Mouse (Mus musculus) heart, embryonic 14.5 days (tissue): Measurements from ENCODE around the gene Tbx21. TPM values are rescaled to one million over a fixed set of nuclear protein-coding genes. Genes with fewer than 3 reads are reported as not detected.

ENCODE experiments used
- ATAC-seq: fragments of 200-750 bp; cut with Nextera tagmentation; 2 replicates; pipeline ENCODE4 v1.8.0; 2017; ENCODE audit warnings: low read depth, moderate TSS enrichment; ENCODE audit not compliant: insufficient number of reproducible peaks, insufficient read depth, low FRiP score
- H3K27ac ChIP-seq, 2 experiments: fragments of 200-500 bp in 1 of 2; fragments of 300-500 bp in 1 of 2; sonication (generic) in 1 of 2; replicated peaks in 1 of 2; 2 replicates each; pipeline ENCODE4 v1.5.1; 2012 to 2014; ENCODE audit warnings: low read depth in 2 of 2, low read length in 2 of 2, control low read depth in 1 of 2, mild to moderate bottlenecking in 1 of 2, mixed read lengths in 1 of 2; ENCODE audit not compliant: control insufficient read depth in 1 of 2, insufficient read depth in 1 of 2
- H3K27me3 ChIP-seq: fragments of 300-500 bp; sonication (generic); 2 replicates; pipeline ENCODE4 v1.6.1; 2014; ENCODE audit warnings: mild to moderate bottlenecking, low read length, control low read depth; ENCODE audit not compliant: control insufficient read depth, insufficient read depth
- H3K36me3 ChIP-seq: fragments of 300-500 bp; sonication (generic); 2 replicates; pipeline ENCODE4 v1.6.1; 2014; ENCODE audit warnings: mild to moderate bottlenecking, control low read depth, low read length, mixed read lengths; ENCODE audit not compliant: control insufficient read depth, insufficient read depth
- H3K4me1 ChIP-seq, 2 experiments: fragments of 200-500 bp in 1 of 2; fragments of 300-500 bp in 1 of 2; sonication (generic) in 1 of 2; 2 replicates each; pipeline ENCODE4 v1.6.1; 2012 to 2014; ENCODE audit warnings: low read length in 2 of 2, control low read depth in 1 of 2, mixed read lengths in 1 of 2; ENCODE audit not compliant: control insufficient read depth in 2 of 2, insufficient read depth in 2 of 2
- H3K4me2 ChIP-seq: fragments of 300-500 bp; sonication (generic); 2 replicates; pipeline ENCODE4 v1.6.1; 2014; ENCODE audit warnings: mild to moderate bottlenecking, low read length
- H3K4me3 ChIP-seq, 2 experiments: fragments of 200-500 bp in 1 of 2; fragments of 300-500 bp in 1 of 2; sonication (generic) in 1 of 2; 2 replicates each; pipeline ENCODE4 v1.5.1; 2012 to 2014; ENCODE audit warnings: low read length in 2 of 2, mild to moderate bottlenecking in 2 of 2, control low read depth in 1 of 2, low read depth in 1 of 2, moderate library complexity in 1 of 2; ENCODE audit not compliant: control insufficient read depth in 1 of 2, insufficient read depth in 1 of 2
- H3K9ac ChIP-seq: fragments of 300-500 bp; sonication (generic); 2 replicates; pipeline ENCODE4 v1.6.1; 2014; ENCODE audit warnings: mild to moderate bottlenecking, low read length
- H3K9me3 ChIP-seq: fragments of 300-500 bp; sonication (generic); 2 replicates; pipeline ENCODE4 v1.6.1; 2016; ENCODE audit warnings: low read length, control low read depth; ENCODE audit not compliant: control insufficient read depth
- WGBS: fragments of 180-500 bp; shearing (Covaris S2); extraction: QIAGEN DNeasy Blood & Tissue Kit; methylation state at CpG from one replicate; pipeline ENCODE4 v1.1.7; 2014; 5-methylcytosine and 5-hydroxymethylcytosine counted together
- polyA plus RNA-seq: library from polyadenylated mRNA; unstranded; fragments of >200 nt; fragmentation: Nextera tagmentation; extraction: Ambion mirVana; gene quantifications from 2 replicates; pipeline ENCODE4 v1.2.1, GENCODE M21; 2014

The Tbx21 gene
- polyA plus RNA-seq, 1 experiment from 2014 or later, result 0.08 TPM

DNA sequence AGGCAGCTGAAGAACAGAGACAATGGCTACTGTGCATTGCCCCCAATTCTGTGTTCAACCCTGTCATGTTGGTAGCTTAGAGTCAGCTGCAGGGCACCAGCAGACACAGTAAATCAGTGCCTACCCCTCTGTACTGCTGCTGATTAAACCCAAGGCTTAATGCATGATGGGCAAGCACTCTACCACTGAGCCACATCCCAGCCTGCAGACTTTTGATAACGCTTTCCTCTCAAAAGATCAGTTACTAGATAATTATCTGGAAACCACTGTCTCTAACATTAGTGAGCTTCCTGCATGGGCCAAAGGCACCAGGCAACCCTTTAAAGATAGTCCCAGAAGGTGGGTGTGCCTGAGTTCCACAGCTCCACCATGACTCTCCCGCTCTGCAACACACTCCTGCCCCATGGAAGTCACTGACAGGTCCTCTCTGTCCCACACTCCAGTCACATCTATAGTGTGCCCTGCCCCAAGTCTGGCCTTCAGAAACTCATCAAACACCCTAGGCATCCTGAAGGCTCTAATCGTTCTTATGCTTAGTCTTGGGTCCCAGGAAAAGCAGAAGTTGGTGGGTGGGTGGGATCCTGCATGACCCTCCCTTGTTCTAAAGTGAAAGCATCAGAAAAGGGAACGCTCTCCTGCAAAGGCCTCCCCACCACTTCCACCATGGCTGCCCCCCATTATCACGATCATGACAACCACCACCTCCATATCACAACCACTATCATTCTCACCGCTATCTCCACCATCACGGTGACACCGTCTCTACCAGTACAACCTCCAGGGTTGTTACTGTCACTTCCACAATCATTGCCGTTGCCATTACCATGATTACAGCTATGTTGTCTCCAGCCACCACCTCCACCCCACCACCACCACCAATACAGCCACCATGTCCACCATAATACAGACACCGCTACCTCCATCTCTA is 11.7 kb downstream of the Tbx21 start:
- no peak overlapping the region for H3K4me3 ChIP-seq
- H3K27ac ChIP-seq, result no peak overlapping the region
- H3K36me3 ChIP-seq, result no peaks in the 10 kb centered on the region
- H3K27me3 ChIP-seq, result peaks cover 17% of the 10 kb centered on the region
- no peak for ATAC-seq
- H3K4me1 ChIP-seq, result peaks cover 3 to 4% of the 10 kb centered on the region in 2 experiments; a peak in 2 of 4 replicates
- no peak overlapping the region for H3K4me2 ChIP-seq
- WGBS, result 82% methylated on average over 10 of the region's 10 CpGs
- H3K9ac ChIP-seq, result no peak overlapping the region
- no peaks in the 10 kb centered on the region for H3K9me3 ChIP-seq

DNA sequence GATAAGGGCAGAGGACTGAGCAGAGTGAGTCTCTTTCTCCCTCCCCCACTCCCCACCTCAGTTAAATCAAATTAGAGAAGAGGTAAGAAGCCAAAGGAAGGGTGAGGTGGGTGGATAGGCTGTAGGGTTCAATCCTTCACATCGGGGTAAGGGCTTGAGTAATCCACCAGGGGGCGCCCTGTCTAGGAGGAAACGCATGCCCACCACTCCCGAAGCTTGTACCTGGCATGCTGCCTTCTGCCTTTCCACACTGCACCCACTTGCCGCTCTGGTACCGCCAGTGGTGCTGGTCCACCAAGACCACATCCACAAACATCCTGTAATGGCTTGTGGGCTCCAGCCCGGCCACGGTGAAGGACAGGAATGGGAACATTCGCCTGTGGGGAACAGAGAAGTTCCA is 13.4 kb downstream of the Tbx21 start:
- Histone ChIP-seq H3K4me3 (no peak overlapping the region), H3K4me2 (no peak overlapping the region), H3K4me1 (peaks cover 3 to 4% of the 10 kb centered on the region in 2 experiments; a peak in 2 of 4 replicates), H3K27ac (no peak overlapping the region), H3K27me3 (peaks cover 34% of the 10 kb centered on the region), H3K36me3 (no peaks in the 10 kb centered on the region), H3K9ac (no peak overlapping the region), H3K9me3 (no peaks in the 10 kb centered on the region)
- no peak for ATAC-seq
- WGBS, result 15% methylated on average over 9 of the region's 9 CpGs

DNA sequence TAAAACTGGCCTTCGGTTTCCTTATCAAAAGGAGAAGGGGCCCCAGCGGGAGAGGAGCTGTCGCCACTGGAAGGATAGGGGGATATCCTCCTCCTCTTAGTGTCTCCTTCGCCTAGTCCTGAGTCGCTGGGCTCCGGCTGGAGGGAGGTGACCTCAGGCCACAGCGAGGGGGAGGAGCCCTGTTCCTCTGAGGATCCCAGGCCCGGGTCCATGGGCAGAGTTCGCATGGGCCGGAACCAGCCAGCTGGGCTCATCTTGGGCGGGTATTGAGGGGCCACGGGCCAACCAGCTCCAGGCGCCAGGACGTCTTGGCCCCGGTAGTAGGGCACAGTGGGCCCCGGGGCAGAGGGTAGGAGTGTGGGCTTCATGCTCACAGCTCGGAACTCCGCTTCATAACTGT is 16.3 kb downstream of the Tbx21 start:
- Histone ChIP-seq H3K36me3 (no peaks in the 10 kb centered on the region), H3K9ac (no peak overlapping the region), H3K9me3 (no peaks in the 10 kb centered on the region), H3K27me3 (peaks cover 38% of the 10 kb centered on the region), H3K4me2 (peak overlapping the region; percentile 31), H3K27ac (no peak overlapping the region), H3K4me1 (peaks cover 3 to 4% of the 10 kb centered on the region in 2 experiments; a peak in 2 of 4 replicates), H3K4me3 (no peak overlapping the region)
- ATAC-seq, result no peak
- WGBS, result 11% methylated on average over 18 of the region's 18 CpGs

DNA sequence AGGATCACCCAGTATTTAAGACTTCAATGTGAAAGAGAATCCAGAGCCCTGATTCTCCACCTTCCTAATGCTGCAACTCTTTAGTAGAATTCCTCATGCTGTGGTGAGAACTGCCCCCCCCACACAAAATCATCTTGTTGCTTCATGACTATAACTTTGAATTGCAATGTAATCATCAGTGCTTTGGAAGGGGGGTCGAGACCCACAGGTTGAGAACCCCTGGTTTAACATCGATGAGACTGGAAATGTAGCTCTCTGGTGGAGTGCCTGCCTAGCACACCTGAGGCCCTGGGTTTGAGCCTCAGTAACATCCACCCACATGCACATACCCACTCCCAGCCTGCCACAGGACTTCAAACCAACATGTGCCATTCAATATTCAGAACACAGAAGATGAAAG is 20.5 kb downstream of the Tbx21 start:
- Histone ChIP-seq H3K27me3 (peaks cover 35% of the 10 kb centered on the region), H3K36me3 (no peaks in the 10 kb centered on the region), H3K27ac (no peak overlapping the region), H3K9me3 (no peaks in the 10 kb centered on the region; the same call in 1 of the 2 replicates), H3K4me3 (no peak overlapping the region), H3K4me1 (peaks cover 3 to 4% of the 10 kb centered on the region in 2 experiments; a peak in 2 of 4 replicates), H3K4me2 (no peak overlapping the region), H3K9ac (no peak overlapping the region)
- ATAC-seq, result no peak
- 59% methylated on average over 2 of the region's 2 CpGs for WGBS

DNA sequence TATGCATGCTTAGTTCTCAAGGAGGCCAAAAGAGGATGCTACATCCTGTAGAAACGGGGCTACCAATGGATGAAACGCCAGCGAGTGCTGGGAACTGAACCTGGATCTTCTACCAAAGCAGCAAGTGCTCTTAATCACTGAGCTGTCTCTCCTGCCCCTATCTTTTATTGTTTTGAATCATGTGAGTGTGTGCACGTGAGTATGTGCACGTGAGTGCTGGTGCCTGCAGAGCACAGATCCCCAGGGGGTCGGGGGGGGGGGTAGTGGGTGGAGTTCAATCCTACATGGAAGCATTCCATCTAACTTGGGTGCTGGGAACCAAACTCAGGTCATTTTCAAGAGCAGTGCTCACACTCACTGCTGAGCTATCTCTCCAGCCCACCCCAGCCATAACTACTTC is 28.8 kb downstream of the Tbx21 start:
- Histone ChIP-seq H3K4me2 (no peak overlapping the region), H3K9me3 (peaks cover 8% of the 10 kb centered on the region), H3K36me3 (no peaks in the 10 kb centered on the region), H3K9ac (no peak overlapping the region), H3K4me3 (no peak overlapping the region), H3K27me3 (peaks cover 7% of the 10 kb centered on the region), H3K27ac (no peak overlapping the region), H3K4me1 (peaks cover 2 to 8% of the 10 kb centered on the region in 2 experiments; a peak in 2 of 4 replicates)
- WGBS, result 55% methylated on average over 6 of the region's 6 CpGs
- ATAC-seq, result no peak

DNA sequence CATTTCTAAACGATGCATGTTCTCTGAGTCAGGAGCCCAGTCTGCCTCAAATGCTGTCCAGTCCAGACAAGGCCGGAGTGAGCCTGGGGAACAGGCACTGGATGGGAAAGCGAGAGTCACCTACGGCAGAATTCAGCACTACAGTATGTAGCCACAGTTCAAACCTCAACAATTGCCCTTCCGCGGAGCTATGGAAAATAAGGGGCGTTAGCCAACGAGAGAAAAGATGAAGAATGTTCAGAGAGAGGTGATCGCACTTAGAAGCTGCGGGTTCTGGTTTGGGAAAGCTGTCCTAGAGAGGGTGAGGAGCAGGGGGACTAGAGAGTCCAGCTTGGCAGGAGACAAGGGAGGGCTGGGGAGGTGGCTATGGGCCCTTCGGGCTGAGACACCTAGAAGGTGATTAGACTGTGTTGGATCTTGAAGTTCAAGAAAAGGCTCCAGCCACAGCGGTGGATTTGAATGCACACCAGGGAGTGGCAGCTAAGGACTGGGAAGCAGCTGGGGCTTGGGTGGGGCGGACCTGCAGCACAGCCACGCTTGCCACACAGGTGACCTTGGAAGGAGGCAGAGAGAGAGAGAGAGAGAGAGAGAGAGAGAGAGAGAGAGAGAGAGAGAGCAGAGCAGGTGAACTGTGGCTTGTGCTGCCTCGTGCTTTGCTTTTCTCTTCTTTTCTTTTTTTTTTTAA is 30.2 kb downstream of the Tbx21 start:
- Histone ChIP-seq H3K36me3 (no peaks in the 10 kb centered on the region), H3K4me1 (peaks cover 2 to 8% of the 10 kb centered on the region in 2 experiments; a peak in 2 of 4 replicates), H3K4me2 (no peak overlapping the region), H3K4me3 (no peak overlapping the region), H3K9ac (no peak overlapping the region), H3K9me3 (peaks cover 8% of the 10 kb centered on the region), H3K27ac (no peak overlapping the region), H3K27me3 (peaks cover 7% of the 10 kb centered on the region)
- 81% methylated on average over 15 of the region's 15 CpGs for WGBS
- no peak for ATAC-seq

DNA sequence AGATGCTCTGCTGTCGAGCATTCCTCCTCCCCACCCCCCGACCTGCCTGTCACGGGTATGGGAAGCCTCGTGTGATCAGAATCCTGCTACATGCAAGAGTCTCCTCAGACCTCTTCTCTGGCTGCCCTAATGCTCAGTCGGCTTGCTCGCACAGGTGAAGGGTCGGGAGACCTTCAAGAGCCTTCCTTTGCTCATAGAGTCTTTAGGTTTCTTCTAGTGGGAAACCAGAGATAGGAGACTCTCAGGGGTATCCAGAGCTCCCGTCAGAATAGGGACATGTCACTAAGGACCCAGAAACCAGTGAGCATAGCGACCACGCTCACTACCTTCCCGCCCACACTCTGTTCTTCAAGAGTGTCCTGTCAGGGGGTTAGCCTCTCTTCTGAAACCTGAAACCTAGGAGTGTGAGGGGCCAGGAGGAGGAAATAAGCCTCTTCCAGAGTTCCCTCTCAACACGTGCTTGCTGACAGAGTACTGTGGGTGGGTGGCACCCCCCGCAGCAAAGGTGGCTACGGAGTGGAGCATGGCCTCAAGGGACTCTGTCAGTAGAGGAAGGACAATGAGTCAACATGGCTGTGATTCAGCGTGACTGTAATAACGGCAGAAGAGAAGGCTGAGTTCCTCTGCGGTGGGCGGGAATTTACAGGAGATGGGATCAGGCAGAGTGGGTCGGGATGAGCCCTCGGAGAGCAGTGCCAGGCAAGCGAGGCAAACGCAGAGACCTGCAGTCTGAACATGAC is 31.6 kb downstream of the Tbx21 start:
- WGBS, result 17% methylated on average over 22 of the region's 22 CpGs
- H3K27ac ChIP-seq, result no peak overlapping the region
- no peak for ATAC-seq
- no peaks in the 10 kb centered on the region for H3K36me3 ChIP-seq
- H3K4me3 ChIP-seq, result no peak overlapping the region
- 0 out of 2 replicates have a peak overlapping the region, but pooled peaks have one; percentile 16 for H3K9ac ChIP-seq
- peaks cover 2% of the 10 kb centered on the region for H3K9me3 ChIP-seq
- H3K27me3 ChIP-seq, result peaks cover 7% of the 10 kb centered on the region
- peak overlapping the region; percentile 35 for H3K4me2 ChIP-seq
- H3K4me1 ChIP-seq, result peaks cover 2 to 8% of the 10 kb centered on the region in 2 experiments; a peak in 2 of 4 replicates
